Mouse (Mus musculus): ENCODE measurements around the gene Gpr119. TPM values are rescaled to one million over a fixed set of nuclear protein-coding genes. Genes with fewer than 3 reads are reported as not detected.

The Gpr119 gene
- polyA plus RNA-seq (2016; fragmentation: Nextera tagmentation; extraction: Ambion mirVana) = not detected in 2 replicates

DNA sequence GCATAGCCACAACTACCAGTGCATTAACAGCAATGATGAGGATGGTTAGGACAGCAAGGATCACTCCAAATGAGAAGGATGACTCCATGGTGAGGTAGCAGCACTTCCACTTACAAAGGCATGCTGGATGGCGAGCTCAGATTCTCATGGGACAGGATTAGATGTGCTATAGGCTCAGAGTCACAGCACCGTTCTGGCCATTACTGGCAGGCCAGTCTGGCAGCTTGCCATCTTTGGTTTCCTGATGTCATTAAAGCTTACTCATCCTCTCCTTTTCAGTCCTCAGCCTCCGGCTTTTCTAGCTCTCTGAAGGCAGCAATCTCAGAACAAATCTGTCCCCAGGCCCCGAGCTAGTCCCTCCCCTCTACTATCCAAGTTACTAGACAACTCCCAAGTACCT lies at the start of gene Gpr119:
Gene Gpr119, minus strand, starts transcription at position 308 of the 400 bp plus-strand sequence.
- Histone ChIP-seq H3K4me1 (replicated peaks) (no peaks in the 10 kb centered on the region), H3K36me3 (no peaks in the 10 kb centered on the region), H3K9me3 (no peaks in the 10 kb centered on the region), H3K27me3 (ENCODE audit: insufficient read depth, poor library complexity, severe bottlenecking) (no peaks in the 10 kb centered on the region), H3K27ac (no peak within 1 kb of the TSS), H3K4me3 (no peak within 1 kb of the TSS)
- WGBS = 84% methylated on average over 4 of the region's 4 CpGs
- no peak for DNase-seq (ENCODE audit: low spot score)

DNA sequence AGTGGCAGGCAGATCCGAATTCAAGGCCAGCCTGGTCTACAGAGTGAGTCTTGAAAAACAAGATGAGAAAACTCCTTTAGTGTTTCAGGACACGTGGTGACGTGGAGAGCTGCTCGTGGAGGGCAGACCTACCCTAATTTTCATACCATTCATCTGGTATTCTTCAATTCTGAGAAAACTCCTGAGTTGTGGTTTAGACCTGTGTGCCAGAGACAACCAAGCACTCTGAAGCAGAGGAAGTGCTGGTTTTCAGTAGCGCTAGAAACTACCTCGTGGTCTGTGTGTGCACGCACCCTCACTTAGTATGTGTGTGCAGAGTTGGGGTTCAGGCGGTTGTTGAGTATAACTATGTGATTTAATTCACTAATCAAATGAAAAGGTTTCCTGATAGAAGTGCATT lies 38.6 kb upstream of the Gpr119 start:
- Histone ChIP-seq H3K36me3 (peaks cover 38% of the 10 kb centered on the region), H3K27ac (no peak overlapping the region), H3K4me3 (no peak overlapping the region), H3K27me3 (ENCODE audit: insufficient read depth, poor library complexity, severe bottlenecking) (no peaks in the 10 kb centered on the region), H3K4me1 (replicated peaks) (no peaks in the 10 kb centered on the region), H3K9me3 (0 out of 2 replicates have a peak, but pooled peaks cover 2% of the 10 kb centered on the region)
- no peak for DNase-seq (ENCODE audit: low spot score)
- WGBS = 92% methylated on average over 8 of the region's 8 CpGs

GRCm38 (mm10) chrX:48709701-48710100 lies 35.4 kb upstream of the Gpr119 start:
- 89% methylated on average over 10 of the region's 10 CpGs for WGBS
- Histone ChIP-seq H3K4me1 (replicated peaks) (no peaks in the 10 kb centered on the region), H3K27me3 (ENCODE audit: insufficient read depth, poor library complexity, severe bottlenecking) (no peaks in the 10 kb centered on the region), H3K36me3 (peaks cover 45% of the 10 kb centered on the region), H3K4me3 (no peak overlapping the region), H3K9me3 (0 out of 2 replicates have a peak, but pooled peaks cover 2% of the 10 kb centered on the region), H3K27ac (no peak overlapping the region)
- DNase-seq (ENCODE audit: low spot score) = no peak

GRCm38 (mm10) chrX:48694864-48695371 lies 20.6 kb upstream of the Gpr119 start, which contains the start of gene Rbmx2:
TSS of gene Rbmx2 (plus strand) at chrX:48695004.
- Histone ChIP-seq H3K27ac (peak within 1 kb of the TSS; percentile 84), H3K9me3 (no peaks in the 10 kb centered on the region), H3K4me1 (replicated peaks) (peaks cover 7% of the 10 kb centered on the region), H3K27me3 (ENCODE audit: insufficient read depth, poor library complexity, severe bottlenecking) (no peaks in the 10 kb centered on the region), H3K36me3 (peaks cover 12% of the 10 kb centered on the region), H3K4me3 (peak within 1 kb of the TSS; percentile 67)
- 13% methylated on average over 42 of the region's 42 CpGs for WGBS
- peak; percentile 90 for DNase-seq (ENCODE audit: low spot score)

GRCm38 (mm10) chrX:48694460-48694859 lies 20.2 kb upstream of the Gpr119 start:
- H3K9me3 ChIP-seq = no peaks in the 10 kb centered on the region
- DNase-seq (ENCODE audit: low spot score) = no peak
- WGBS = 17% methylated on average over 6 of the region's 6 CpGs
- H3K4me3 ChIP-seq = peak overlapping the region; percentile 67
- H3K4me1 ChIP-seq (replicated peaks) = peaks cover 7% of the 10 kb centered on the region
- no peaks in the 10 kb centered on the region for H3K27me3 ChIP-seq (ENCODE audit: insufficient read depth, poor library complexity, severe bottlenecking)
- H3K27ac ChIP-seq = peak overlapping the region; percentile 69
- H3K36me3 ChIP-seq = peaks cover 12% of the 10 kb centered on the region

DNA sequence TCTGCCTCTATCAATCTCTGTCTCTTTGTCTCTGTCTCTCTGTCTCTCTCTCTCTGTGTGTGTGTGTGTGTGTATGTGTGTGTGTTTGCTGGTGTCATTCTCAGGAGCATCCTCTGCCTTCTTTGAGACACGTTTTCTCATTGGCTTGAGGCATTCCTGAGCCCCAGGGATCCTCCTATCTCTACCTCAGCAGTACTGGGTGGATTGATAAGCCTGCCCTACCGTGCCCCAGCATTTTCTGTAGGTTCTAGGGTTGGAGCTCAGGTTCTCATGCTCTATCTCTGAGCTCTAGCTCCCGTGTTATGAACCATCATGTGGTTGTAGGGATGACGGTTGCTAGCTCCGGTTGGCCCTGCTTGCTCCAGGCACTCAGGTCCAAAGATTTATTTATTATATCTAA lies 9.6 kb upstream of the Gpr119 start:
- H3K27ac ChIP-seq = no peak overlapping the region
- no peaks in the 10 kb centered on the region for H3K4me1 ChIP-seq (replicated peaks)
- DNase-seq (ENCODE audit: low spot score) = no peak
- 74% methylated on average over 5 of the region's 5 CpGs for WGBS
- H3K9me3 ChIP-seq = no peaks in the 10 kb centered on the region
- H3K4me3 ChIP-seq = no peak overlapping the region
- H3K36me3 ChIP-seq = no peaks in the 10 kb centered on the region
- no peaks in the 10 kb centered on the region for H3K27me3 ChIP-seq (ENCODE audit: insufficient read depth, poor library complexity, severe bottlenecking)

GRCm38 (mm10) chrX:48683451-48683850 lies 9.2 kb upstream of the Gpr119 start:
- Histone ChIP-seq H3K4me1 (replicated peaks) (no peaks in the 10 kb centered on the region), H3K4me3 (no peak overlapping the region), H3K27ac (no peak overlapping the region), H3K9me3 (no peaks in the 10 kb centered on the region), H3K27me3 (ENCODE audit: insufficient read depth, poor library complexity, severe bottlenecking) (no peaks in the 10 kb centered on the region), H3K36me3 (no peaks in the 10 kb centered on the region)
- WGBS = 24% methylated on average over 3 of the region's 3 CpGs
- peak; percentile 35 for DNase-seq (ENCODE audit: low spot score)

GRCm38 (mm10) chrX:48671714-48672113 lies 2.6 kb downstream of the Gpr119 start:
- no peak for DNase-seq (ENCODE audit: low spot score)
- Histone ChIP-seq H3K4me1 (replicated peaks) (no peaks in the 10 kb centered on the region), H3K9me3 (no peaks in the 10 kb centered on the region), H3K4me3 (no peak overlapping the region), H3K36me3 (no peaks in the 10 kb centered on the region), H3K27ac (no peak overlapping the region), H3K27me3 (ENCODE audit: insufficient read depth, poor library complexity, severe bottlenecking) (no peaks in the 10 kb centered on the region)
- WGBS = 73% methylated on average over 3 of the region's 3 CpGs

GRCm38 (mm10) chrX:48669588-48669987 lies 4.7 kb downstream of the Gpr119 start:
- Histone ChIP-seq H3K27ac (no peak overlapping the region), H3K4me1 (replicated peaks) (no peaks in the 10 kb centered on the region), H3K27me3 (ENCODE audit: insufficient read depth, poor library complexity, severe bottlenecking) (no peaks in the 10 kb centered on the region), H3K9me3 (no peaks in the 10 kb centered on the region), H3K4me3 (no peak overlapping the region), H3K36me3 (no peaks in the 10 kb centered on the region)
- 73% methylated on average over 3 of the region's 3 CpGs for WGBS
- DNase-seq (ENCODE audit: low spot score) = no peak

GRCm38 (mm10) chrX:48666807-48667206 lies 7.5 kb downstream of the Gpr119 start:
- peaks cover 2% of the 10 kb centered on the region; the same call in 1 of the 2 replicates for H3K36me3 ChIP-seq
- H3K27me3 ChIP-seq (ENCODE audit: insufficient read depth, poor library complexity, severe bottlenecking) = no peaks in the 10 kb centered on the region
- no peaks in the 10 kb centered on the region for H3K9me3 ChIP-seq
- WGBS = 34% methylated on average over 6 of the region's 6 CpGs
- no peak overlapping the region for H3K4me3 ChIP-seq
- no peak overlapping the region for H3K27ac ChIP-seq
- no peaks in the 10 kb centered on the region for H3K4me1 ChIP-seq (replicated peaks)
- DNase-seq (ENCODE audit: low spot score) = no peak

- no peaks in the 10 kb centered on the region for H3K4me1 ChIP-seq (replicated peaks)
- H3K4me3 ChIP-seq = no peak overlapping the region
- no peaks in the 10 kb centered on the region for H3K27me3 ChIP-seq (ENCODE audit: insufficient read depth, poor library complexity, severe bottlenecking)
- no peaks in the 10 kb centered on the region for H3K36me3 ChIP-seq
- DNase-seq (ENCODE audit: low spot score) = peak; percentile 16
- 84% methylated on average over 2 of the region's 2 CpGs for WGBS
- H3K27ac ChIP-seq = no peak overlapping the region
- H3K9me3 ChIP-seq = no peaks in the 10 kb centered on the region
Measured at GRCm38 (mm10) chrX:48644122-48644521, 30.2 kb downstream of the Gpr119 start.

DNA sequence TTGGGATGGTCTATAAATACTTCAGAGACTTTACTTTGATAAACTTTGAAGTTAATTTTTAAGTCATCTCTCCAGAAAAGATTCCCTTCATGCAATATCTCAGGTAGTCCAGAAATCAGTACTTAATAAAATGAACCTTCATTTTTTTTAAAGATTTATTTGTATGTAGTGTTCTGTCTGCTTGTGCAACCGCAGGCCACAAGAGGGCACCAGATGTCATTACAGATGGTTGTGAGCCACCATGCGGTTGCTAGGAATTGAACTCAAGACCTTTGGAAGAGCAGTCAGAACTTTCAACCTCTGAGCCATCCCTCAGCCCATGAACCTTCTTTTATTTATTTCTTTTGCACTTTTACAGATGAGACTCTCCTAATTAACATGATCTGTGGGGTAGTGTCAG lies 37.2 kb downstream of the Gpr119 start:
- no peak for DNase-seq (ENCODE audit: low spot score)
- Histone ChIP-seq H3K4me3 (no peak overlapping the region), H3K36me3 (peaks cover 11% of the 10 kb centered on the region; the same call in 1 of the 2 replicates), H3K27me3 (ENCODE audit: insufficient read depth, poor library complexity, severe bottlenecking) (no peaks in the 10 kb centered on the region), H3K9me3 (no peaks in the 10 kb centered on the region), H3K4me1 (replicated peaks) (no peaks in the 10 kb centered on the region), H3K27ac (no peak overlapping the region)
- 68% methylated on average over 2 of the region's 2 CpGs for WGBS

DNA sequence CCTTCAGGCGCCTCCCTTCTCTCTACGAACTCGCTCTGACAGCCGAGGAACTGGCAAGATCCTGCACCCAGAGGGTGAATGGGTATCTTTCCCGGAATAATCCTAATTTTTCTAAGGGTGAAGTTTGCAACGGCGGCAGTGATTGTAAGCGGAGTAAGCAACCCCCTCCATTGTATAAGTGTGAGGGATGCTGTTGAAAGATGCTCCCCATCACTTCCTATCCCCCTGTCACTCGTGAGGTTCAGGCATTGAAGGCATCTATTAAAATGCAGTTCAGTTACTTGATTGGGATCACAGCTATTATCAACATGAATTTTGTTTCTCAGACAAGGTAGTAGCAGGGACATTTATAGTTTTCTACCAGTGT lies 50.2 kb downstream of the Gpr119 start:
- Histone ChIP-seq H3K27ac (peak overlapping the region; percentile 87), H3K4me3 (peak overlapping the region; percentile 64), H3K4me1 (replicated peaks) (no peaks in the 10 kb centered on the region), H3K9me3 (no peaks in the 10 kb centered on the region), H3K36me3 (no peaks in the 10 kb centered on the region), H3K27me3 (ENCODE audit: insufficient read depth, poor library complexity, severe bottlenecking) (no peaks in the 10 kb centered on the region)
- no peak for DNase-seq (ENCODE audit: low spot score)
- 22% methylated on average over 9 of the region's 9 CpGs for WGBS

All from hindbrain, embryonic 10.5 days (tissue).